Mouse (Mus musculus) urinary bladder, postnatal 25 days (tissue): ENCODE results near the gene Cntnap5a.

ENCODE experiments used
- DNase-seq: peaks from one replicate; pipeline ENCODE4 v3.0.0; 2022; ENCODE audit warnings: low spot score

The Cntnap5a gene

GRCm38 (mm10) chr1:116366806-116367205 lies 682.2 kb downstream of the Cntnap5a start:
- DNase-seq: no peak

- DNase-seq: no peak
Observed at GRCm38 (mm10) chr1:116367572-116367971, 683.0 kb downstream of the Cntnap5a start.

- no peak for DNase-seq
Observed at GRCm38 (mm10) chr1:116370817-116371216, 686.3 kb downstream of the Cntnap5a start.

GRCm38 (mm10) chr1:116373551-116373950 lies 689.0 kb downstream of the Cntnap5a start:
- DNase-seq: no peak

- no peak for DNase-seq
Observed at GRCm38 (mm10) chr1:116392390-116392789, 707.8 kb downstream of the Cntnap5a start.

GRCm38 (mm10) chr1:116401996-116402656 lies 717.6 kb downstream of the Cntnap5a start:
- no peak for DNase-seq

GRCm38 (mm10) chr1:116409836-116410235 lies 725.3 kb downstream of the Cntnap5a start:
- DNase-seq: no peak

- DNase-seq: no peak
Observed at GRCm38 (mm10) chr1:116428396-116428795, 743.8 kb downstream of the Cntnap5a start.

GRCm38 (mm10) chr1:116455115-116455717 lies 770.7 kb downstream of the Cntnap5a start:
- no peak for DNase-seq

- DNase-seq: peak; percentile 26
Observed at GRCm38 (mm10) chr1:116477703-116478102, 793.1 kb downstream of the Cntnap5a start.

GRCm38 (mm10) chr1:116488780-116489569 lies 804.4 kb downstream of the Cntnap5a start:
- no peak for DNase-seq

- no peak for DNase-seq
Observed at GRCm38 (mm10) chr1:116577969-116578666, 893.6 kb downstream of the Cntnap5a start.

GRCm38 (mm10) chr1:116616272-116616671 lies 931.7 kb downstream of the Cntnap5a start:
- no peak for DNase-seq
